29 mouse cellular contexts compared by ENCODE assay signal in the genomic region with DNA sequence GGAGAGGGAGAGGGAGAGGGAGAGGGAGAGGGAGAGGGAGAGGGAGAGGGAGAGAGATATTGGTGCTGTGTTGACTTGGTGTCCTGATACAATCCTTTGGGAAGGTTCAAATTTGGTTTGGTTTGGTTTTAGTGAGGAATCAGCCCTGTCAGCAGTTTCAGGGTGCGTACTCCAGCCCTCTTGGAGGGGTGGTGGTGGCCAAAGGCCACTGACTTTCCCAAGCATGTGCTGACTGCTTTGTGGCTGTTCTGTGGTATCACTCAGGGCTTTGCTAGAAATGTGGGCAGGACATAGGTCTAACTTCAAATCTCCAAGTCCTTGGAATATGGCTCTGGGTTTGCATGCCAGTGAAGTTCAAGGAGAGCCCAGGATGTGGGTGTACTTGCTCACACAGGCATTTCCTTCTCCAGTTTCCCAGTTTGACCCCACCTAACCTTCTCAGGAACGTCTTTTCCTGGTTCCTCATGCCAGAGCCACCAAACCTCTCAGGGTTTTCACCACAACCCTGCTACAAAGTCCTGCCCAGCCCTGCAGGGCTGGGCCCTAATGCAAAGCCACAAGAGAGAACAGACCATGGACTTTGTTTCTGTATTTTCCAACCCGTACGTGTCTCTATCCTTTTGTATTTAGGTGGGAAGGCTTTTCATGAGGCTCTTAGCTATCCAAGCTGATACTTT. TPM values are rescaled to one million over a fixed set of nuclear protein-coding genes. Genes with fewer than 3 reads are reported as not detected.
A peak's percentile ranks its signal among the peaks of the same experiment; 100 is the strongest.
DNase-seq lines count a peak whose midpoint lies in the region; ATAC-seq and TF ChIP-seq lines count a peak whose summit lies in the region.
"Had no signal": no experiment of that assay in that cellular context is flagged by ENCODE, and none has a peak within 500 bp of the region (broad histone marks: within the 10 kb centered on the region; RNA-seq: fewer than 3 reads in every experiment).

No protein-coding gene starts in this region.

- H3K36me3 ChIP-seq in kidney, embryonic 16.5 days (ENCODE audit: insufficient read depth, low read length) = no peaks in the 10 kb centered on the region
- H3K36me3 ChIP-seq in ES-E14 (ENCODE audit: control insufficient read depth, insufficient read depth, low read length, poor library complexity, severe bottlenecking) = no peaks in the 10 kb centered on the region
- H3K36me3 ChIP-seq in intestine, embryonic 15.5 days = no peaks in the 10 kb centered on the region
- H3K36me3 ChIP-seq: forebrain, embryonic 12.5 days; hindbrain, embryonic 12.5 days; limb, embryonic 10.5 days; liver, embryonic 12.5 days had no signal

- H3K4me2 ChIP-seq in kidney, embryonic 16.5 days (replicated peaks; ENCODE audit: low read depth, low read length) = no peak overlapping the region
- no peak overlapping the region for H3K4me2 ChIP-seq in intestine, embryonic 15.5 days (replicated peaks)
- H3K4me2 ChIP-seq: forebrain, embryonic 12.5 days; heart, embryonic 11.5 days; hindbrain, embryonic 12.5 days; liver, embryonic 12.5 days; lung, embryonic 14.5 days; midbrain, embryonic 11.5 days had no signal

- H3K27ac ChIP-seq in kidney, embryonic 16.5 days (ENCODE audit: low read length) = no peak overlapping the region
- no peak overlapping the region for H3K27ac ChIP-seq in ES-E14 (ENCODE audit: insufficient read depth, low read depth, low read length, poor library complexity, severe bottlenecking)
- 0 out of 2 replicates have a peak overlapping the region, but pooled peaks have one; percentile 22 for H3K27ac ChIP-seq in intestine, embryonic 15.5 days
- H3K27ac ChIP-seq: forebrain, embryonic 12.5 days; hindbrain, embryonic 12.5 days; limb, embryonic 10.5 days; liver, embryonic 12.5 days had no signal

- H3K9me3 ChIP-seq in kidney, embryonic 16.5 days (ENCODE audit: low read length) = no peaks in the 10 kb centered on the region
- H3K9me3 ChIP-seq in ES-E14 (ENCODE audit: control insufficient read depth, insufficient read depth, low read depth, low read length) = no peaks in the 10 kb centered on the region
- H3K9me3 ChIP-seq in intestine, embryonic 15.5 days = no peaks in the 10 kb centered on the region
- H3K9me3 ChIP-seq: forebrain, embryonic 12.5 days; hindbrain, embryonic 12.5 days; limb, embryonic 10.5 days; liver, embryonic 12.5 days had no signal

- in situ Hi-C loops in ES-E14 (cut with MboI; ENCODE audit: low sequenced_read_pairs in 2 of 2, unreplicated experiment in 2 of 2) = loop anchor here (10.0 kb wide), 1 partner anchor 452 kb away; no protein-coding TSS in a partner anchor

- H3K4me1 ChIP-seq in kidney, embryonic 16.5 days (ENCODE audit: insufficient read depth, low read length) = no peaks in the 10 kb centered on the region
- H3K4me1 ChIP-seq in ES-E14 (ENCODE audit: control insufficient read depth in 2 of 2, insufficient read depth in 2 of 2, low read length in 2 of 2, poor library complexity in 1 of 2) = no peaks in the 10 kb centered on the region
- no peaks in the 10 kb centered on the region for H3K4me1 ChIP-seq in intestine, embryonic 15.5 days (replicated peaks)
- H3K4me1 ChIP-seq: forebrain, embryonic 12.5 days; hindbrain, embryonic 12.5 days; limb, embryonic 10.5 days; liver, embryonic 12.5 days had no signal

- no peaks in the 10 kb centered on the region for H3K27me3 ChIP-seq in kidney, embryonic 16.5 days (ENCODE audit: insufficient read depth, low read length)
- 0 out of 2 replicates have a peak, but pooled peaks cover 2% of the 10 kb centered on the region for H3K27me3 ChIP-seq in intestine, embryonic 15.5 days (replicated peaks)

- WGBS in kidney, embryonic 16.5 days = 69% methylated on average over 4 of the region's 4 CpGs
- WGBS in intestine, embryonic 15.5 days = 61% methylated on average over 4 of the region's 4 CpGs

- no peak overlapping the region for H3K4me3 ChIP-seq in kidney, embryonic 16.5 days (ENCODE audit: low read length)
- H3K4me3 ChIP-seq in ES-E14 (ENCODE audit: insufficient read depth in 1 of 2, low read depth in 1 of 2, low read length in 2 of 2, poor library complexity in 1 of 2, severe bottlenecking in 1 of 2) = no peak overlapping the region
- no peak overlapping the region for H3K4me3 ChIP-seq in intestine, embryonic 15.5 days (replicated peaks)
- H3K4me3 ChIP-seq: forebrain, embryonic 12.5 days; hindbrain, embryonic 12.5 days; limb, embryonic 10.5 days; liver, embryonic 12.5 days had no signal

- no peak for ATAC-seq in kidney, embryonic 16.5 days (ENCODE audit: low FRiP score, low TSS enrichment)
- ATAC-seq in intestine, embryonic 15.5 days = peak; percentile 88
- ATAC-seq: inflammation-experienced regulatory T-cells, adult 6 months; liver, embryonic 12.5 days had no signal

- peak; percentile 24 for DNase-seq in kidney, adult 18-20 months
- DNase-seq in ES-E14 (ENCODE audit: low read depth, low spot score) = no peak
- DNase-seq in skeletal muscle tissue, adult 2 months (ENCODE audit: low read depth, low spot score) = peak; percentile 10
- no peak for DNase-seq in embryo, embryonic 10.5 days (ENCODE audit: low spot score)
- DNase-seq in cerebellum, postnatal 14 days = no peak
- DNase-seq: B cell, adult 2 months; cerebellum, postnatal 10 days; embryo, embryonic 11 days; heart, postnatal 10 days; lung, embryonic 14.5 days; retina, postnatal 1 day; thymus, postnatal 36 days had no signal

- no peak overlapping the region for H3K9ac ChIP-seq in kidney, embryonic 16.5 days (replicated peaks; ENCODE audit: low read length)
- no peak overlapping the region for H3K9ac ChIP-seq in ES-E14 (ENCODE audit: insufficient read depth, low read depth, low read length, poor library complexity, severe bottlenecking)
- no peak overlapping the region for H3K9ac ChIP-seq in intestine, embryonic 15.5 days
- H3K9ac ChIP-seq: forebrain, embryonic 12.5 days; hindbrain, embryonic 12.5 days; liver, embryonic 12.5 days; lung, embryonic 14.5 days had no signal

TF ChIP-seq in ES-E14, 5 proteins besides CTCF, POLR2A, EP300 and RAD21:
- no peak for TF ChIP-seq HCFC1 (IDR thresholded peaks at IDR 0.05; ENCODE audit: borderline replicate concordance, insufficient read depth, low read length)
- TF ChIP-seq CHD2 (IDR thresholded peaks at IDR 0.05; ENCODE audit: low read depth, low read length) = no peak
- no peak for TF ChIP-seq ZC3H11A (IDR thresholded peaks at IDR 0.05; ENCODE audit: borderline replicate concordance, low read depth, low read length)
- TF ChIP-seq MAFK (IDR thresholded peaks at IDR 0.05; ENCODE audit: insufficient read depth, low read depth, low read length) = 0 out of 2 replicates have a peak, but pooled peaks have one; percentile 17

RNA-seq across cellular contexts. Expression of a gene that starts 5.6 kb away (rescaled TPM):
- polyA plus RNA-seq in kidney, embryonic 16.5 days (2015; fragmentation: Nextera tagmentation; extraction: Ambion mirVana) = not detected in 2 replicates
- total RNA-seq in ES-E14 (2012; rRNA removed) = not detected in 2 replicates
- not detected in 2 replicates for polyA plus RNA-seq in intestine, embryonic 15.5 days (2015; fragmentation: Nextera tagmentation; extraction: Ambion mirVana)
- total RNA-seq: adrenal gland, adult 18-20 months; gastrocnemius, adult 8-10 months; granulocyte monocyte progenitor cell, adult 5-6 weeks; heart, postnatal 10 days; left cerebral cortex, adult 18-20 months; monocyte, adult 5-6 weeks had no signal
- polyA plus RNA-seq: forebrain, embryonic 12.5 days; frontal cortex, adult 2 months; heart, embryonic 11.5 days; hindbrain, embryonic 12.5 days; inflammation-experienced regulatory T-cells, adult 6 months; limb, embryonic 10.5 days; liver, embryonic 12.5 days; lung, embryonic 14.5 days; midbrain, embryonic 11.5 days; neural tube, embryonic 11.5 days; testis, adult 2 months had no signal

RNA-seq across cellular contexts. Expression of a gene that starts 9.9 kb away (rescaled TPM):
- polyA plus RNA-seq in kidney, embryonic 16.5 days (2015; fragmentation: Nextera tagmentation; extraction: Ambion mirVana) = not detected in 2 replicates
- not detected in 2 replicates for total RNA-seq in ES-E14 (2012; rRNA removed)
- 0.13 and 0.29 TPM in 2 replicates for polyA plus RNA-seq in intestine, embryonic 15.5 days (2015; fragmentation: Nextera tagmentation; extraction: Ambion mirVana)
- total RNA-seq: adrenal gland, adult 18-20 months; gastrocnemius, adult 8-10 months; granulocyte monocyte progenitor cell, adult 5-6 weeks; heart, postnatal 10 days; left cerebral cortex, adult 18-20 months; monocyte, adult 5-6 weeks had no signal
- polyA plus RNA-seq: forebrain, embryonic 12.5 days; frontal cortex, adult 2 months; heart, embryonic 11.5 days; hindbrain, embryonic 12.5 days; inflammation-experienced regulatory T-cells, adult 6 months; limb, embryonic 10.5 days; liver, embryonic 12.5 days; lung, embryonic 14.5 days; midbrain, embryonic 11.5 days; neural tube, embryonic 11.5 days; testis, adult 2 months had no signal

RNA-seq across cellular contexts. Expression of a gene that starts 27.8 kb away (rescaled TPM):
- not detected in 2 replicates for polyA plus RNA-seq in kidney, embryonic 16.5 days (2015; fragmentation: Nextera tagmentation; extraction: Ambion mirVana)
- not detected in 2 replicates for total RNA-seq in ES-E14 (2012; rRNA removed)
- not detected in 2 replicates for polyA plus RNA-seq in intestine, embryonic 15.5 days (2015; fragmentation: Nextera tagmentation; extraction: Ambion mirVana)
- total RNA-seq: adrenal gland, adult 18-20 months; gastrocnemius, adult 8-10 months; granulocyte monocyte progenitor cell, adult 5-6 weeks; heart, postnatal 10 days; left cerebral cortex, adult 18-20 months; monocyte, adult 5-6 weeks had no signal
- polyA plus RNA-seq: forebrain, embryonic 12.5 days; frontal cortex, adult 2 months; heart, embryonic 11.5 days; hindbrain, embryonic 12.5 days; inflammation-experienced regulatory T-cells, adult 6 months; limb, embryonic 10.5 days; liver, embryonic 12.5 days; lung, embryonic 14.5 days; midbrain, embryonic 11.5 days; neural tube, embryonic 11.5 days; testis, adult 2 months had no signal

RNA-seq across cellular contexts. Expression of a gene that starts 31.4 kb away (rescaled TPM):
- not detected in 2 replicates for polyA plus RNA-seq in kidney, embryonic 16.5 days (2015; fragmentation: Nextera tagmentation; extraction: Ambion mirVana)
- total RNA-seq in ES-E14 (2012; rRNA removed) = not detected in 2 replicates
- polyA plus RNA-seq in intestine, embryonic 15.5 days (2015; fragmentation: Nextera tagmentation; extraction: Ambion mirVana) = 0.19 TPM in 1 of 2 replicates, not detected in the other
- total RNA-seq: adrenal gland, adult 18-20 months; gastrocnemius, adult 8-10 months; granulocyte monocyte progenitor cell, adult 5-6 weeks; heart, postnatal 10 days; left cerebral cortex, adult 18-20 months; monocyte, adult 5-6 weeks had no signal
- polyA plus RNA-seq: forebrain, embryonic 12.5 days; frontal cortex, adult 2 months; heart, embryonic 11.5 days; hindbrain, embryonic 12.5 days; limb, embryonic 10.5 days; liver, embryonic 12.5 days; midbrain, embryonic 11.5 days; neural tube, embryonic 11.5 days; testis, adult 2 months had no signal

RNA-seq across cellular contexts. Expression of a gene that starts 40.1 kb away (rescaled TPM):
- polyA plus RNA-seq in kidney, embryonic 16.5 days (2015; fragmentation: Nextera tagmentation; extraction: Ambion mirVana) = 0.10 and 0.15 TPM in 2 replicates
- total RNA-seq in ES-E14 (2012; rRNA removed) = 0.27 TPM in 1 of 2 replicates, not detected in the other
- 0.09 and 0.16 TPM in 2 replicates for polyA plus RNA-seq in intestine, embryonic 15.5 days (2015; fragmentation: Nextera tagmentation; extraction: Ambion mirVana)
- total RNA-seq: adrenal gland, adult 18-20 months; gastrocnemius, adult 8-10 months; granulocyte monocyte progenitor cell, adult 5-6 weeks; heart, postnatal 10 days; left cerebral cortex, adult 18-20 months; monocyte, adult 5-6 weeks had no signal
- polyA plus RNA-seq: inflammation-experienced regulatory T-cells, adult 6 months; liver, embryonic 12.5 days; testis, adult 2 months had no signal

Comparison
In these comparisons a context has a peak if more than half of its experiments do, and no peak if none do; other contexts are left out.
1. DNase-seq: peak in kidney, adult 18-20 months (single experiment) and skeletal muscle tissue, adult 2 months (single experiment); none in ES-E14 (single experiment), embryo, embryonic 10.5 days (single experiment) and cerebellum, postnatal 14 days (0 of 2).